In genomic region chr11:102317298-102317900, GRCm38 (mm10) we compare ENCODE assay signal across 8 mouse cellular contexts. TPM values are rescaled to one million over a fixed set of nuclear protein-coding genes. Genes with fewer than 3 reads are reported as not detected.
DNase-seq lines count a peak whose midpoint lies in the region; ATAC-seq and TF ChIP-seq lines count a peak whose summit lies in the region.

No protein-coding gene starts in this region.

- H3K9ac ChIP-seq in forebrain, embryonic 15.5 days (replicated peaks), result peak overlapping the region; percentile 99
- H3K9ac ChIP-seq in hindbrain, embryonic 14.5 days, result peak overlapping the region; percentile 99
- peak overlapping the region; percentile 100 for H3K9ac ChIP-seq in limb, embryonic 13.5 days
- H3K9ac ChIP-seq in midbrain, embryonic 13.5 days (replicated peaks), result peak overlapping the region; percentile 100

- H3K4me2 ChIP-seq in forebrain, embryonic 15.5 days (replicated peaks), result peak overlapping the region; percentile 88
- peak overlapping the region; percentile 91 for H3K4me2 ChIP-seq in hindbrain, embryonic 14.5 days (replicated peaks)
- peak overlapping the region; percentile 75 for H3K4me2 ChIP-seq in limb, embryonic 13.5 days (replicated peaks)
- peak overlapping the region; percentile 92 for H3K4me2 ChIP-seq in midbrain, embryonic 13.5 days (replicated peaks)

- ATAC-seq in forebrain, embryonic 15.5 days (replicated peaks), result peak; percentile 15
- peak; percentile 0; the same call in 1 of the 2 replicates for ATAC-seq in hindbrain, embryonic 14.5 days (ENCODE audit: low FRiP score)
- ATAC-seq in limb, embryonic 13.5 days (ENCODE audit: low FRiP score, low read depth), result peak; percentile 8; the same call in 1 of the 2 replicates
- peak; percentile 12 for ATAC-seq in midbrain, embryonic 13.5 days

- peak; percentile 69 for DNase-seq in adrenal gland, postnatal 10 days
- DNase-seq in adrenal gland, adult 8-10 months, result no peak
- peak; percentile 45 for DNase-seq in brain, embryonic 14.5 days (ENCODE audit: low read depth)
- DNase-seq in hindbrain, embryonic 14.5 days (ENCODE audit: low spot score), result no peak
- peak; percentile 78 for DNase-seq in splenic B cell, adult 2 months (ENCODE audit: low read depth, low spot score)

- no peaks in the 10 kb centered on the region for H3K9me3 ChIP-seq in forebrain, embryonic 15.5 days
- H3K9me3 ChIP-seq in hindbrain, embryonic 14.5 days (ENCODE audit: control insufficient read depth, low read length), result no peaks in the 10 kb centered on the region
- H3K9me3 ChIP-seq in limb, embryonic 13.5 days, result no peaks in the 10 kb centered on the region
- no peaks in the 10 kb centered on the region for H3K9me3 ChIP-seq in midbrain, embryonic 13.5 days

- H3K36me3 ChIP-seq in forebrain, embryonic 15.5 days, result peaks cover 30% of the 10 kb centered on the region
- H3K36me3 ChIP-seq in hindbrain, embryonic 14.5 days (replicated peaks; ENCODE audit: control insufficient read depth, insufficient read depth), result peaks cover 33% of the 10 kb centered on the region
- H3K36me3 ChIP-seq in limb, embryonic 13.5 days, result peaks cover 33% of the 10 kb centered on the region
- peaks cover 31% of the 10 kb centered on the region for H3K36me3 ChIP-seq in midbrain, embryonic 13.5 days
- peaks cover 11% of the 10 kb centered on the region for H3K36me3 ChIP-seq in splenic B cell, adult 2 months (ENCODE audit: control insufficient read depth, insufficient read depth, low read length, poor library complexity, severe bottlenecking)

- H3K4me1 ChIP-seq in forebrain, embryonic 15.5 days, result peaks cover 27% of the 10 kb centered on the region
- peaks cover 12% of the 10 kb centered on the region for H3K4me1 ChIP-seq in hindbrain, embryonic 14.5 days (replicated peaks; ENCODE audit: control insufficient read depth, insufficient read depth, low read length)
- peaks cover 29% of the 10 kb centered on the region for H3K4me1 ChIP-seq in limb, embryonic 13.5 days
- peaks cover 30% of the 10 kb centered on the region for H3K4me1 ChIP-seq in midbrain, embryonic 13.5 days (replicated peaks)

- TF ChIP-seq POLR2A in brain, embryonic 14.5 days (IDR thresholded peaks at IDR 0.05; ENCODE audit: borderline replicate concordance, extremely low read depth, insufficient read depth, insufficient read length, poor library complexity, severe bottlenecking), result 0 out of 2 replicates have a peak, but pooled peaks have one; percentile 3

- H3K4me3 ChIP-seq in forebrain, embryonic 15.5 days, result peak overlapping the region; percentile 95
- peak overlapping the region; percentile 95 for H3K4me3 ChIP-seq in hindbrain, embryonic 14.5 days (replicated peaks; ENCODE audit: low read length)
- H3K4me3 ChIP-seq in limb, embryonic 13.5 days, result peak overlapping the region; percentile 100
- H3K4me3 ChIP-seq in midbrain, embryonic 13.5 days (replicated peaks), result peak overlapping the region; percentile 99

- TF ChIP-seq CTCF in brain, embryonic 14.5 days (IDR thresholded peaks at IDR 0.05; ENCODE audit: borderline replicate concordance, extremely low read depth, insufficient read depth, insufficient read length), result peak; percentile 45; the same call in 1 of the 2 replicates

- WGBS in forebrain, embryonic 15.5 days, result under 1% methylated on average over 85 of the region's 87 CpGs
- WGBS in hindbrain, embryonic 14.5 days, result under 1% methylated on average over 71 of the region's 87 CpGs
- WGBS in limb, embryonic 13.5 days, result under 1% methylated on average over 75 of the region's 87 CpGs
- WGBS in midbrain, embryonic 13.5 days, result under 1% methylated on average over 74 of the region's 87 CpGs

- peak overlapping the region; percentile 100 for H3K27ac ChIP-seq in forebrain, embryonic 15.5 days (replicated peaks)
- peak overlapping the region; percentile 99 for H3K27ac ChIP-seq in hindbrain, embryonic 14.5 days
- peak overlapping the region; percentile 99 for H3K27ac ChIP-seq in limb, embryonic 13.5 days
- H3K27ac ChIP-seq in midbrain, embryonic 13.5 days, result peak overlapping the region; percentile 100

- no peaks in the 10 kb centered on the region for H3K27me3 ChIP-seq in forebrain, embryonic 15.5 days
- no peaks in the 10 kb centered on the region for H3K27me3 ChIP-seq in hindbrain, embryonic 14.5 days (ENCODE audit: control insufficient read depth, insufficient read depth, low read length)
- H3K27me3 ChIP-seq in limb, embryonic 13.5 days, result no peaks in the 10 kb centered on the region
- H3K27me3 ChIP-seq in midbrain, embryonic 13.5 days, result no peaks in the 10 kb centered on the region
- no peaks in the 10 kb centered on the region for H3K27me3 ChIP-seq in splenic B cell, adult 2 months (ENCODE audit: control insufficient read depth, insufficient read depth, low read length, poor library complexity, severe bottlenecking)

RNA-seq across cellular contexts. Expression of gene Ubtf, which starts 2.1 kb away (rescaled TPM):
- 100 to 1,000 TPM in 1 of 2 experiments, 10 to 100 TPM in 1; 96.3 to 100 TPM for total RNA-seq in adrenal gland, postnatal 10 days (2021)
- 100 to 1,000 TPM in 1 of 4 experiments, 10 to 100 TPM in 3; 87.3 to 115 (median 94.5) TPM for total RNA-seq in adrenal gland, adult 8-10 months (2022)
- polyA plus RNA-seq in brain, embryonic 14.5 days (2012; rRNA removed), result 57.7 and 80.5 TPM in 2 replicates
- polyA plus RNA-seq in forebrain, embryonic 15.5 days (2015; fragmentation: Nextera tagmentation; extraction: Ambion mirVana), result 105 and 107 TPM in 2 replicates
- polyA plus RNA-seq in hindbrain, embryonic 14.5 days (2014; fragmentation: Nextera tagmentation; extraction: Ambion mirVana), result 70.0 and 76.0 TPM in 2 replicates
- 83.9 and 85.9 TPM in 2 replicates for polyA plus RNA-seq in limb, embryonic 13.5 days (2015; fragmentation: Nextera tagmentation; extraction: Ambion mirVana)
- 85.2 and 90.3 TPM in 2 replicates for polyA plus RNA-seq in midbrain, embryonic 13.5 days (2015; fragmentation: Nextera tagmentation; extraction: Ambion mirVana)

RNA-seq across cellular contexts. Expression of gene Atxn7l3, which starts 21.0 kb away (rescaled TPM):
- total RNA-seq in adrenal gland, postnatal 10 days (2021), result 10 to 100 TPM; 47.2 to 51.3 TPM
- 10 to 100 TPM; 51.0 to 53.8 (median 52.3) TPM for total RNA-seq in adrenal gland, adult 8-10 months (2022)
- 116 and 130 TPM in 2 replicates for polyA plus RNA-seq in brain, embryonic 14.5 days (2012; rRNA removed)
- 27.6 and 29.5 TPM in 2 replicates for polyA plus RNA-seq in forebrain, embryonic 15.5 days (2015; fragmentation: Nextera tagmentation; extraction: Ambion mirVana)
- 37.3 and 37.5 TPM in 2 replicates for polyA plus RNA-seq in hindbrain, embryonic 14.5 days (2014; fragmentation: Nextera tagmentation; extraction: Ambion mirVana)
- 20.7 and 21.4 TPM in 2 replicates for polyA plus RNA-seq in limb, embryonic 13.5 days (2015; fragmentation: Nextera tagmentation; extraction: Ambion mirVana)
- polyA plus RNA-seq in midbrain, embryonic 13.5 days (2015; fragmentation: Nextera tagmentation; extraction: Ambion mirVana), result 28.4 and 30.1 TPM in 2 replicates

RNA-seq across cellular contexts. Expression of gene Tmub2, which starts 32.7 kb away (rescaled TPM):
- 10 to 100 TPM; 36.6 to 41.1 TPM for total RNA-seq in adrenal gland, postnatal 10 days (2021)
- 10 to 100 TPM; 59.6 to 67.4 (median 63.3) TPM for total RNA-seq in adrenal gland, adult 8-10 months (2022)
- polyA plus RNA-seq in brain, embryonic 14.5 days (2012; rRNA removed), result 74.7 and 88.3 TPM in 2 replicates
- polyA plus RNA-seq in forebrain, embryonic 15.5 days (2015; fragmentation: Nextera tagmentation; extraction: Ambion mirVana), result 73.1 and 73.4 TPM in 2 replicates
- polyA plus RNA-seq in hindbrain, embryonic 14.5 days (2014; fragmentation: Nextera tagmentation; extraction: Ambion mirVana), result 74.3 and 77.8 TPM in 2 replicates
- polyA plus RNA-seq in limb, embryonic 13.5 days (2015; fragmentation: Nextera tagmentation; extraction: Ambion mirVana), result 52.8 and 57.3 TPM in 2 replicates
- 79.0 and 83.4 TPM in 2 replicates for polyA plus RNA-seq in midbrain, embryonic 13.5 days (2015; fragmentation: Nextera tagmentation; extraction: Ambion mirVana)

RNA-seq across cellular contexts. Expression of gene Slc4a1, which starts 48.6 kb away (rescaled TPM):
- 10 to 100 TPM; 26.6 to 64.2 TPM for total RNA-seq in adrenal gland, postnatal 10 days (2021)
- under 1 TPM; 0.06 to 0.70 (median 0.31) TPM for total RNA-seq in adrenal gland, adult 8-10 months (2022)
- 1.3 and 2.6 TPM in 2 replicates for polyA plus RNA-seq in brain, embryonic 14.5 days (2012; rRNA removed)
- 1.9 and 2.6 TPM in 2 replicates for polyA plus RNA-seq in forebrain, embryonic 15.5 days (2015; fragmentation: Nextera tagmentation; extraction: Ambion mirVana)
- 1.6 and 3.3 TPM in 2 replicates for polyA plus RNA-seq in hindbrain, embryonic 14.5 days (2014; fragmentation: Nextera tagmentation; extraction: Ambion mirVana)
- 7.2 and 11.7 TPM in 2 replicates for polyA plus RNA-seq in limb, embryonic 13.5 days (2015; fragmentation: Nextera tagmentation; extraction: Ambion mirVana)
- polyA plus RNA-seq in midbrain, embryonic 13.5 days (2015; fragmentation: Nextera tagmentation; extraction: Ambion mirVana), result 4.3 and 4.8 TPM in 2 replicates

RNA-seq across cellular contexts. Expression of gene Asb16, which starts 48.9 kb away (rescaled TPM):
- total RNA-seq in adrenal gland, postnatal 10 days (2021), result 1 to 10 TPM; 1.1 to 2.6 TPM
- 1 to 10 TPM in 2 of 4 experiments, under 1 TPM in 2; 0.20 to 1.2 (median 0.78) TPM for total RNA-seq in adrenal gland, adult 8-10 months (2022)
- polyA plus RNA-seq in brain, embryonic 14.5 days (2012; rRNA removed), result 0.25 and 0.56 TPM in 2 replicates
- not detected in 2 replicates for polyA plus RNA-seq in forebrain, embryonic 15.5 days (2015; fragmentation: Nextera tagmentation; extraction: Ambion mirVana)
- 0.07 and 0.18 TPM in 2 replicates for polyA plus RNA-seq in hindbrain, embryonic 14.5 days (2014; fragmentation: Nextera tagmentation; extraction: Ambion mirVana)
- 0.22 TPM in 2 replicates for polyA plus RNA-seq in limb, embryonic 13.5 days (2015; fragmentation: Nextera tagmentation; extraction: Ambion mirVana)
- not detected in 2 replicates for polyA plus RNA-seq in midbrain, embryonic 13.5 days (2015; fragmentation: Nextera tagmentation; extraction: Ambion mirVana)

Comparison
In these comparisons a context has a peak if more than half of its experiments do, and no peak if none do; other contexts are left out.
1. DNase-seq: peak in adrenal gland, postnatal 10 days (single experiment), brain, embryonic 14.5 days (single experiment) and splenic B cell, adult 2 months (single experiment); none in adrenal gland, adult 8-10 months (single experiment) and hindbrain, embryonic 14.5 days (single experiment).
2. Peak in every context shown above with its lines, with median percentiles within 50 percentile points of each other: ATAC-seq, H3K27ac ChIP-seq, H3K4me2 ChIP-seq, H3K4me3 ChIP-seq and H3K9ac ChIP-seq.